Mouse (Mus musculus) A20 (cell line): Measurements from ENCODE around the gene BC016579.
A peak's percentile ranks its signal among the peaks of the same experiment; 100 is the strongest.

Experiments
- DNase-seq: peaks from one replicate; pipeline ENCODE4 v3.0.0-alpha.2; 2011; ENCODE audit warnings: low read depth, low spot score

The BC016579 gene

DNA sequence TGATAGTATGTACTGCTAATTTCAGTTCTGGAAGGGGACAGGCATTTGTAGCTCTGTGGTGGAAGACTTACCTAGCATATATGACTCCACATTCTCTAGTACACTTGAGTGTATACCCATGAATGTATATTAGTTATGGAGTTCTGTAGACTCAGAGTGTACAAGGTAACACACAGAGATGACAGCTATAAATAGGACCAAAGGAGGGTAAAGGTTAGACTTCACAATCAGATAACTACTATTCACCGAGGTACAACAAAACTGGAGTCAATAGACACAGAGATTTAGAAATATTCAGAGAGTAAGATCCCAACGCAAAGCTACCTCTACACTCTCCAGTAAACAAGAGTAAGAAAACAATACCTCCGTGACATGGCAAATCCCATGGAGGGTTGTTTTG is 9.9 kb downstream of the BC016579 start:
- DNase-seq, result no peak

DNA sequence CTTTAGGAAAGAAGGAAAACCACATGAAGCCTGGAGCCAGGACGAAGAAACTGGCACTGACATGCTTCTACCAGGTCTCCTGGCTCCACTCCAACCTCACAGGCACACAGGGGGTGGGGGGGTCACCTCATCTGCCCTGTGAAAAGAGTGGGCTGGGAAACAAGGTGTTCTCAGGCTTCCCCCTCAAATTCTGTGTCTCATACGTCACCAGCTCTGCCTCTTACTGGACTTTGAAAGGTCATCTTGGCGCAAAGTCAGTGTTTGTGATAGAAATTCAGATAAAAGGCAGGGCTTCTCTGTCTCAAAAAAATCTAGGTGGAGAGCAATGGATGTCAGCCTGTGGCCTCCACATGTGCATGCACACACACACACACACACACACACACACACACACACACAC is 12.6 kb downstream of the BC016579 start:
- DNase-seq, result no peak

GRCm38 (mm10) chr16:45640070-45640762 is 13.7 kb downstream of the BC016579 start:
- no peak for DNase-seq

GRCm38 (mm10) chr16:45635826-45636225 is 18.0 kb downstream of the BC016579 start:
- DNase-seq, result no peak

- DNase-seq, result no peak
Observed at GRCm38 (mm10) chr16:45632420-45632819, 21.4 kb downstream of the BC016579 start.

- DNase-seq, result peak; percentile 78
Observed at GRCm38 (mm10) chr16:45630347-45630960, 23.4 kb downstream of the BC016579 start.

DNA sequence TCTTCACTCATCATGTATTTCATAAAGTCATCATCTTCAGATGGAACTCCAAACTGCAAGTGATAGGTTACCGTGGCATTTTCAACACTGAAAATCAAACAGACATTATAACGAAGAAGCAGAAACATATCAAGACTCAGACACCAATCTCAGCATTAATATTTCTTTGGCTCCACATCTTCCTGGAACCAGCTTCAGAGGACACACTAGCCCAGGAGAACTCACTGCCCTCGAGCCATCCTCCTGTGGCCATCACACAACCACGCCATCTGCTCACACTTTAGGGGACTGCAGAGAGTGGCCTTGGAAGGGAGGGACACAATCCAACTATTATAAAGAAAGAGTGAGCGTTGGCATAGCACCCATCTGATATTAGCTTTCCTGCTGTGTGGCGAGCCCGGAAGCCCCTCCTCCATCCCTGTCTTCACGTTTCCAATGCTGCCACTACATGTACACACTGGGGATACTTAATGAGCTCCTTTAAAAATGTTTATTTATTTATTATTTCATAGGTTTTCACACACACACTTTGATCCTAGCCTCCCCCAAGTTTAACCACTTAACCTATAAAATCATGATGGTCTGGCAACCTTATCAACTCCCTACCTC is 24.3 kb downstream of the BC016579 start:
- DNase-seq, result no peak

GRCm38 (mm10) chr16:45625342-45625741 is 28.5 kb downstream of the BC016579 start:
- DNase-seq, result peak; percentile 81

DNA sequence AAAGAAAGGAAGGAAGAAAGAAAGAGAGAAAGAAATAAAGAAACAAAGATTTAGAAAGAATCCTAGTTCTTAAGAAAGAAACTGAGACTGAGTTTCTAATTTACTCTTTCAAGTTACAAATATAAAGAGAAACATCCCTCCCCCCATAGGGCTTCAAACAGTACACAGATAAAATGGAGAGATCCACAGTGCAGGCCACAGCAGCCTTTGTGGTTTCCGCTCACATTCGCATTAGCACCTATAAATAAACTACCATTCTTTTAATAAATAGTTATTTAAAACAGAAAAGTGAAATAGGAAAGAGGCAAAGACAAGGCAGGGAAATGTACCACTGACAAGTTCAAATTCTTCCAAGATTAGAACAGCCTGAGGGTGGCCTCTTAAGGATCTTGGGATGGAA is 29.1 kb downstream of the BC016579 start:
- peak; percentile 82 for DNase-seq

DNA sequence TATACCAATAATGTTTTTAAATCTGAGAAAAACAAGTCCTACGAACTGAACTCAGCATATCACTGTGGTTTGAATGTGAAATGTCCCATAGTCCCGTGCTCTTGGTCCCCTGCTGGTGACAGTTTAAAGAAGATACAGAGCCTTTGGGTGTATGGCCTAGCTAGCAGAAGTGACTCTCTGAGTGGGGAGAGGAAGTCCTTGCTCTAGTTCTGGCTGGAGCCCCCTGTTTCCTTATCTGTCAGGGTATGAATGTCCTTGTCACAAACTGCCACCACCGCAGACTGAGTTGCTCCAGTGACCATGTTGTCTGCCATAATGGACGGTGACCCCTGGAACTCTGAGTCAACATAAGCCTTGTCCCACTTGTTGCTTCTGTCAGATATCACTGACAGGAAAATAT is 30.6 kb downstream of the BC016579 start:
- DNase-seq, result peak; percentile 80

GRCm38 (mm10) chr16:45619751-45620375 is 34.0 kb downstream of the BC016579 start:
- DNase-seq, result peak; percentile 73

- peak; percentile 69 for DNase-seq
Observed at GRCm38 (mm10) chr16:45615944-45616343, 37.9 kb downstream of the BC016579 start.

GRCm38 (mm10) chr16:45613247-45613646 is 40.6 kb downstream of the BC016579 start:
- DNase-seq, result no peak

- peak; percentile 87 for DNase-seq
Observed at GRCm38 (mm10) chr16:45610267-45610666, 43.6 kb downstream of the BC016579 start, which contains the start of gene Gcsam. Gene Gcsam, plus strand, starts transcription at chr16:45610380.

DNA sequence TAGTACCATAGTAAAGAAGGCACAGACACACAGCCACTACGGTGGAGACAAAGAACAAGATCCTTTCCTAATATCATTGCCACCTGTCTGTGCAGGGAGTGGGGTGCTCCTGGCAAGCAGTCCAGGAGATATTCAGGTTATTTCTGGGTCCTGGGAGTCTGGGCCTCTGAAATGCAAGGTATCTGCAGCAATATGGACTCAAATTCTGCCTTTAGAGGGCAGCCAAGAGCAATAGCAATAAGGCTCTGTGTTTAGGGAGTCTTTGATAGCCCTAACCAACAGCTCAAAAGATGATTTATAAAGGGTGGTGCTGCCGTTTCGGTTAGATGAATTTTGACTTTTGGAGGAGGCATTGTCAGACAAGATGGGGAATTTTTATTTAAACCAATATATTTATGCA is 44.6 kb downstream of the BC016579 start:
- DNase-seq, result peak; percentile 90

DNA sequence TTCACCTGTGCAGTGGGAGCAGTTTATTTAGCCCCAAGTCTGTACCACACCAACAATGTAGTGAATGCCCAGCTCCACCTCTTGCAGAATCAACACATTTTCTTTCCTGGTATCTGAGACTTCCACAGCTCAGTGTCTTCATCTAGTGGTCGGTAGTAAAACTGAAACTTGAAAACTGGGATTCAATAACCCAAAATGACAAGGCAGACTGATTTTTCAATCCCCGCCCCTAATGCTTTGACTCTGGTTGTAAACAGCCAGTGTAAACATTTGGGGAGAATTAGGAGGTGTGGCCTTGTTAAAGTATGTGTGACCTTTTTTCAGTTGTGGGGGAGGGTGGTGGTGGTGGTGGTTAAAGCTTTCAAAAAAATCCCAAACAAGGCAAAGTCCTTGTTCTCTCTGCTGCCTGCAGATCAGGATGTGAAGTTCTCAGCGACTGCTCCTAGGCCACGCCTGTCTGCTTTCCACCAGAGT is 45.4 kb downstream of the BC016579 start:
- peak; percentile 77 for DNase-seq

GRCm38 (mm10) chr16:45595494-45595893 is 58.4 kb downstream of the BC016579 start:
- DNase-seq, result no peak

DNA sequence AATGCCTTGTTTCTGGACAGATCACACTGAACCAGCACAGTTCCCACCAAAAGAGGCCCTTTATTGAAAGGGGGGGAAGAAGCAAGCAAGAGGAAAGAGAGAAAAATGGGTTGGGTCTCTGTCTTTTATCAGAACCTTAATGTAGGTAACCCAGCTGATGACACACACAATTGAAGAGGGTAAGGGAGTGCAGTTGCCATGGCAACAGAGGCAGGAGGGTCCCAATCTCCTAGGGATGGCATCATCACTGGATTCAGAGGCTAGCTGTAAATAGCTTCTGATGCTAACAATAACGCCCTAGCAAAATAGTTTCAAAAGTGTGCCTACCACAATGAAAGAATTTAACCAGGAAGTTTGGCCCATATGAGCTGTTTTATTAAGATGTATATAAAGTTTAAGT is 60.2 kb downstream of the BC016579 start:
- no peak for DNase-seq

DNA sequence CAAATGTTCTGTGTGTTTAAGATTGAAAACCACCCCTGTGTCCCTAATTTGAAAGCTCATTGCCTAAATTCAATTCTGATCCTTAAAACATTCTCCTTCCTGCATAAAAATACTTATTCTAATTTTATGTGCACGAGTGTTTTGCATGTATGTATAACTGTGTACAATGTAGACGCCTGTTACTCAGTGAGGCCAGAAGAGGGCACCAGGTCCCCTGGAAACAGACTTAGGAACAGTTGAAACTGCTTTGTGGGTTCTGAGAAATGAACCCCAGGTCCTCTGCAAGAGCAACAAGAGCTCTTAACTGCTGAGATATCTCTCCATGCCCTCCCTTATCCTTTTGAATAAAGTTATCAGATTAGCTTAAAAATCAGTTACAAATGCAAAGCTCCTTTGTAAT is 71.4 kb downstream of the BC016579 start:
- peak; percentile 79 for DNase-seq

DNA sequence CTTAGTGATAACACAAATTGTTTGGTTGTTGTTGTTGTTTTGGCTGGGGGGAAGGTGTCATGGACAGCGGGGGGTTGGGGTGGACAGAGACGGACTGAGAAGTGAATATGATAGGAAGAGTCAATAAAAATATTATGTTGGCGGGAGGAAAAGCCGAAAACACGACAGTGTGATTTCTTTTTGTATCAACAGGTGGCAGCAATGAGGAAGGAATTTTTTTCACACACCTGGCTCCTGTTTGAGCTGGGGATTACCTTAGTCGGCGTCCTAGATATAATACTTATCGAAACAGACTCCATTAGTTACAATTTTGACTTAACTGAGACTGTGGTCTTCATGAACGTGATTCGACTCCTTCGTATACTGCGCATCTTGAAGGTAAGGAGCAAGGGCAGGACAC is 74.0 kb downstream of the BC016579 start:
- DNase-seq, result no peak
